17 mouse cellular contexts compared by ENCODE assay signal in the genomic region with DNA sequence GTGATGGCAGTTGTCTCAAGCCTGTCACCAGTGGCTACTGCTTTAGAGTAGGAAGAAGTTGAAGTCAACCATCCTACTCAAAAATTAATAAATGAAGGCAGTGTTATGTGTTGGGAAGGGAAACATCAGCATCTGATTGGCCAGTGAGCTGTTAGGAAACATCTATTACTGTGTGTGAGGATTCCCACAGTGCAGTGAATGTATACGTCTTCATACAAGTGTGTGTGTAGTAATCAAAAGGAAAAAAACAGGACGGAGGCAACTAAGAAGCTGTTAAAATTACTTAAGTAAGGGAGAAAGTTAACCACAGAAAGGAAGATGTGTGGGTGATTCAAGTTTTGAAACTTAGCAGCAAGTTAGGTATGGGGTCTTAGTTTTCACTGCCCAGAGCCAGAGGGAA.
"Had no signal": no experiment of that assay in that cellular context is flagged by ENCODE, and none has a peak within 500 bp of the region (broad histone marks: within the 10 kb centered on the region; RNA-seq: fewer than 3 reads in every experiment).

No protein-coding gene starts in this region.

- ATAC-seq: hindbrain, embryonic 16.5 days; inflammation-experienced regulatory T-cells, adult 6 months; intestine, embryonic 15.5 days; intestine, postnatal 0 days; liver, embryonic 12.5 days had no signal

- DNase-seq: gastrocnemius, postnatal 14 days; gastrocnemius, postnatal 36 days; heart, postnatal 10 days; heart, postnatal 4 days; kidney, adult 18-20 months; kidney, adult 8-10 months; kidney, postnatal 10 days; kidney, postnatal 25 days; kidney, postnatal 4 days; layer of hippocampus, adult 9-11 months; layer of hippocampus, postnatal 36 days; left cerebral cortex, postnatal 4 days had no signal
